Mouse (Mus musculus): ENCODE data around the gene Chn1.

DNA sequence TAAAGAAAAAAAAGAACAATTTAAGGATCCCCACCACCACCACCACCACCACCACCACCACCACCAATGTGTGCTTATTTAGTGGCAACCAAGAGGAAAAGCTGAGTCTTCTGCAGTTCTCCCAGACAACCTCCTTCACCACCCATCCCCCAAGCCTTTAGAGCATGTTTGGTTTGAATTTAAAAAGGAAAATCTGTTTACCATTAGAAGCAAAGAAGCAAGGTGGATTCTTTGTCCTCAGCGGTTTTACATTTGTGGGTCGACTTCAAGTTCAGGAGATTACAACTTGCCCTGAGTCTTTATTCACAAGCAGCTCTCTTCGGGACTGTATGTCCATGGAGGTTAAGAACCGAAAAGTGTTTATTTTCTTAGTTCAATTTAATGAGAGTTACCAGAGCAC, 1.8 kb upstream of the Chn1 start:
- no peak for TF ChIP-seq CTCF (IDR thresholded peaks at IDR 0.05; ENCODE audit: low read depth, low read length)
- TF ChIP-seq POLR2A (IDR thresholded peaks at IDR 0.05; ENCODE audit: borderline replicate concordance, low read depth, low read length) = no peak
